Mouse (Mus musculus): Measurements from ENCODE around the gene Sclt1. TPM values are rescaled to one million over a fixed set of nuclear protein-coding genes. Genes with fewer than 3 reads are reported as not detected.
A peak's percentile ranks its signal among the peaks of the same experiment; 100 is the strongest.

The Sclt1 gene
- polyA plus RNA-seq, 1 experiment from 2014 or later = 21.0 TPM

DNA sequence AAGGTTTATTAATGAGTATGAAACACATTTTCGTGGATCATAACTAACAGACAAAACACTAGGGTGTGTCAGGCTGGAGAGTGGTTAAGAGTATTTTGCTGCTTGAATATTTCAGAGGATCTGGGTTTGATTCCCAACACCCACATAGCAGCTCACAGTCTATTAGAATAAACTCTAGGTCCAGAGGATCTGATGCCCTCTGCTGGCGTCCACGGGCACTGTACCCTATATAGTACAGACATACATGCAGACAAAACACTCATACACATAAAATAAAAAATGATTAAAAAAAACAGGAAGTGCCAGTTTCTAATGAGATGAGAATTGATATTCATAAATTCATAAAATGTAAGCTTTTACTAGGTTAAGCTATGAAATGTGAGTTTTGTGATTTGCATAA, 130.1 kb downstream of the Sclt1 start:
- H3K27me3 ChIP-seq (ENCODE audit: insufficient read depth, low read length) = no peaks in the 10 kb centered on the region
- WGBS = 95% methylated on average over 3 of the region's 3 CpGs
- H3K4me2 ChIP-seq (ENCODE audit: low read length) = no peak overlapping the region
- peaks cover 35% of the 10 kb centered on the region for H3K36me3 ChIP-seq (ENCODE audit: insufficient read depth, low read length)
- H3K4me1 ChIP-seq (replicated peaks; ENCODE audit: insufficient read depth, low read length) = no peaks in the 10 kb centered on the region
- ATAC-seq (replicated peaks; ENCODE audit: low FRiP score, low read depth) (no peak), DNase-seq (ENCODE audit: low spot score) (no peak)
- no peaks in the 10 kb centered on the region for H3K9me3 ChIP-seq (replicated peaks; ENCODE audit: low read length)
- H3K4me3 ChIP-seq (replicated peaks; ENCODE audit: low read depth, low read length) = no peak overlapping the region
- TF ChIP-seq CTCF (IDR thresholded peaks at IDR 0.05; ENCODE audit: low read depth) = peak; percentile 51; the same call in 1 of the 2 replicates
- no peak overlapping the region for H3K27ac ChIP-seq
- no peak overlapping the region for H3K9ac ChIP-seq (ENCODE audit: low read depth, low read length)

DNA sequence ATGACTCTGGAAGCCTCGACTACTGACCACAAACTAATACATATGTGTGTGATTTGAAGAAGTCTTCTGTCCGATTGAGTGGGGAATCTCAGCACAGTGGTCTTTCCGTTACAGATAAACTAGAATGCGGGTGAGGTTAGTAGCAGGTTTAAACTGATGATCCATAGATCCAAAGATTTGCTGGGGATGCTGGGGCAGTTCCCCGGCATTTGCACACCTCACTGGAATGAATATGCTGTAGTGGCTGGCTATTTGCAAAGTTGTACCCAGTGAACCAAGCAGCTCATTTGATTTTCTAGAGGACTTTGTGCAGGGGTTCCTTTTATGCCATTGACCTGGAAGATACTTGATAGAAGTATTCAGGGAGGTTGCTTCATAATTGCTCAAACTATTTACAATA, 133.2 kb downstream of the Sclt1 start:
- no peak for ATAC-seq (replicated peaks; ENCODE audit: low FRiP score, low read depth)
- no peak for TF ChIP-seq CTCF (IDR thresholded peaks at IDR 0.05; ENCODE audit: low read depth)
- 90% methylated on average over 5 of the region's 5 CpGs for WGBS
- Histone ChIP-seq H3K4me1 (replicated peaks; ENCODE audit: insufficient read depth, low read length) (no peaks in the 10 kb centered on the region), H3K4me3 (replicated peaks; ENCODE audit: low read depth, low read length) (no peak overlapping the region), H3K27ac (no peak overlapping the region), H3K9me3 (replicated peaks; ENCODE audit: low read length) (no peaks in the 10 kb centered on the region), H3K27me3 (ENCODE audit: insufficient read depth, low read length) (no peaks in the 10 kb centered on the region), H3K36me3 (ENCODE audit: insufficient read depth, low read length) (peaks cover 43% of the 10 kb centered on the region), H3K9ac (ENCODE audit: low read depth, low read length) (no peak overlapping the region), H3K4me2 (ENCODE audit: low read length) (no peak overlapping the region)
- DNase-seq (ENCODE audit: low spot score) = no peak

DNA sequence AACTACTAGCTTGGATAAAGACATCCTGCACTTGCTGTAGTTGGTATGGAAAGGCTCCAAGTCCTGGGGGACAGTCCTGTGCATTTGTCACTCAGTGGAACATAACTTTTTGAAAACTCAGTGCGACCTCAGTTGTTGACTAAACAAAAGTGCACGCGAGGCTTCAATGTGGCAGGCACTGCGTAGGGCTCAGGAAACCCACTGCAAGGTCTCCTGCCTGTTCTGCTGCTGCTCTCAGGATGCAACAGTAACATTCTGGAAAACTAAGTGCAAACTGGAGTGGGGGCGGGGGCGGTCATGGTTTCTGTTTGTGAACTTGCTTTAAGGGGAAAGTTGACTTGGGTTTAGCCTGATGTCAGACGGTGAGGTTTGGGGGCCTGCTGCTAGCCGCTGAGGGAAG, 134.8 kb downstream of the Sclt1 start:
- 73% methylated on average over 8 of the region's 8 CpGs for WGBS
- H3K4me3 ChIP-seq (replicated peaks; ENCODE audit: low read depth, low read length) = no peak overlapping the region
- no peaks in the 10 kb centered on the region for H3K27me3 ChIP-seq (ENCODE audit: insufficient read depth, low read length)
- no peaks in the 10 kb centered on the region for H3K9me3 ChIP-seq (replicated peaks; ENCODE audit: low read length)
- H3K4me2 ChIP-seq (ENCODE audit: low read length) = no peak overlapping the region
- peaks cover 32% of the 10 kb centered on the region; the same call in 1 of the 2 replicates for H3K36me3 ChIP-seq (ENCODE audit: insufficient read depth, low read length)
- no peak overlapping the region for H3K27ac ChIP-seq
- ATAC-seq (replicated peaks; ENCODE audit: low FRiP score, low read depth) (no peak), DNase-seq (ENCODE audit: low spot score) (no peak)
- no peaks in the 10 kb centered on the region for H3K4me1 ChIP-seq (replicated peaks; ENCODE audit: insufficient read depth, low read length)
- H3K9ac ChIP-seq (ENCODE audit: low read depth, low read length) = no peak overlapping the region
- no peak for TF ChIP-seq CTCF (IDR thresholded peaks at IDR 0.05; ENCODE audit: low read depth)

DNA sequence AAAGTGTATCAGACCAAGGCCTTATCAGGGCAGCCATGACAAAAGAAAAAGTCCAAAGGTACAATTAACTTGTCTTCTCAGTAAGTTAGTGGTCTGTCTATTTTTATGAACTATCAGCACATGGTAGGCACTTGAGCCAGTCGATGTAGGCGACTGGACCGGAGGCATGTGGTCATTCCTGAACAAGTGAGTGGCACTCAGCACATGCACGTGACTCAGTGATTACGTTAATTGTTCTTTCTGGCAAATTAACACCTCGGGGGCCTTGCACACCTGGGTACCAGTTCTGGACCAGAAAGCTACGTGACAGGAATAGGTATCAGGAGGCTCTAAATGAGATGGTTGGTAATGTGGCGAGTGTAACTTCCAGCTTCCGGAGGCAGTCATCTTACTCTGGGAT, 135.3 kb downstream of the Sclt1 start:
- Histone ChIP-seq H3K9me3 (replicated peaks; ENCODE audit: low read length) (no peaks in the 10 kb centered on the region), H3K4me2 (ENCODE audit: low read length) (no peak overlapping the region), H3K36me3 (ENCODE audit: insufficient read depth, low read length) (peaks cover 30% of the 10 kb centered on the region; the same call in 1 of the 2 replicates), H3K4me3 (replicated peaks; ENCODE audit: low read depth, low read length) (no peak overlapping the region), H3K9ac (ENCODE audit: low read depth, low read length) (no peak overlapping the region), H3K4me1 (replicated peaks; ENCODE audit: insufficient read depth, low read length) (no peaks in the 10 kb centered on the region), H3K27ac (no peak overlapping the region), H3K27me3 (ENCODE audit: insufficient read depth, low read length) (no peaks in the 10 kb centered on the region)
- no peak for DNase-seq (ENCODE audit: low spot score)
- TF ChIP-seq CTCF (IDR thresholded peaks at IDR 0.05; ENCODE audit: low read depth) = no peak
- no peak for ATAC-seq (replicated peaks; ENCODE audit: low FRiP score, low read depth)
- WGBS = 79% methylated on average over 9 of the region's 9 CpGs

DNA sequence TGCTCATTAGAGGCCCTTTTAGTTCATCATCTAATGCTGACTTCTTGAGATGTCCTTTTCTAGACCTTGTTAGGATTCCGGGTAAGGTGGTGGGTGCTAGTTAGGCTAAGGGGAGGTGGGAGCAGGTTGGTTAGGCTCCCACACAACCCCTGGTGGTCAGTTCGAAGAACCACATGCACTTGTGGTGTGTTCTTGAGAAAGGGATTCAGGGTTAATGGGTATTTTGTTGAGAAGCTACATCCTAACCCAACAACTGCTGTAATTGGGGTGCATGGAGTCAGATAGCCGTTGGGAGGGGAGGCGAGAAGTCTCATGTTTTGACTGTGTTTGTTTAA, 136.0 kb downstream of the Sclt1 start:
- Histone ChIP-seq H3K36me3 (ENCODE audit: insufficient read depth, low read length) (peaks cover 27% of the 10 kb centered on the region; the same call in 1 of the 2 replicates), H3K4me3 (replicated peaks; ENCODE audit: low read depth, low read length) (no peak overlapping the region), H3K9me3 (replicated peaks; ENCODE audit: low read length) (no peaks in the 10 kb centered on the region), H3K27ac (no peak overlapping the region), H3K4me1 (replicated peaks; ENCODE audit: insufficient read depth, low read length) (no peaks in the 10 kb centered on the region), H3K27me3 (ENCODE audit: insufficient read depth, low read length) (no peaks in the 10 kb centered on the region), H3K4me2 (ENCODE audit: low read length) (no peak overlapping the region), H3K9ac (ENCODE audit: low read depth, low read length) (no peak overlapping the region)
- ATAC-seq (replicated peaks; ENCODE audit: low FRiP score, low read depth) (peak; percentile 27; the same call in 1 of the 2 replicates), DNase-seq (ENCODE audit: low spot score) (no peak)
- 76% methylated on average over 4 of the region's 4 CpGs for WGBS
- TF ChIP-seq CTCF (IDR thresholded peaks at IDR 0.05; ENCODE audit: low read depth) = peak; percentile 46; the same call in 1 of the 2 replicates

DNA sequence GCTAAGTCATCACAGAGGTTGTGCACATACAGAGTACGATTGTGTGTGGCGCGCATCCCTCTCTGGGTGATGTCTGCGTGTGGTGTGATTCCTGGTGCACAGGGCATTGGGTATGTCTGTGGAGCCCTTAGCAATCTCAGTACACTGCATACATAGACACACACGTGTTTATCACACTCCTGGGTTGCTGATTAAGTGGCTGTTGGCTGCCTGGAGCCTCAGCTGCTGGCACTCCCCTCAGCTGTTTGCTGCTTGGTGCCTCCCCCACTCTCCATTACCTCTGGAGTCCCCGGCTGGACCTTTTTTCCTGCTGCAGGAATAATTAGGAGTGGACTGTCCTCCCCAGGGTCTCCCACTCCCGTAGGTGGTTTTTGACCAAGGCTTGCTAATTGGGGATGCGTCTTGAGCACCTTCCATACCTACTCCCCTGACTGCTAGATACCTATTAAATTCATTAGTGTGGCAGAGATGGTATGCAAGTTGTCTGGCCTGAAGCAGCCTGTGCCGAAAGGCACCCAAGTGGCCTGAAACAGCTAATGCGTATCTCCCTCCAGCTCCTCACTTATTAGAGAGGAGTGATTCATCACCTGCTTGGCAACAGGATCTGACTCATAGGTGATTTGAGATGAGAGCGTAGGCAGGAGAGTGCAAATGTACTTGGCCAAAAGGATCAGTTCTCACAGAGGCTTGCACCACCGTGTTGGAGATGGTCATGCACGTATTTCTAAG, 136.5 kb downstream of the Sclt1 start:
- H3K36me3 ChIP-seq (ENCODE audit: insufficient read depth, low read length) = peaks cover 26% of the 10 kb centered on the region; the same call in 1 of the 2 replicates
- no peak overlapping the region for H3K9ac ChIP-seq (ENCODE audit: low read depth, low read length)
- no peak overlapping the region for H3K27ac ChIP-seq
- H3K9me3 ChIP-seq (replicated peaks; ENCODE audit: low read length) = no peaks in the 10 kb centered on the region
- TF ChIP-seq CTCF (IDR thresholded peaks at IDR 0.05; ENCODE audit: low read depth) = no peak
- no peak overlapping the region for H3K4me2 ChIP-seq (ENCODE audit: low read length)
- 71% methylated on average over 13 of the region's 13 CpGs for WGBS
- no peaks in the 10 kb centered on the region for H3K4me1 ChIP-seq (replicated peaks; ENCODE audit: insufficient read depth, low read length)
- no peaks in the 10 kb centered on the region for H3K27me3 ChIP-seq (ENCODE audit: insufficient read depth, low read length)
- DNase-seq (ENCODE audit: low spot score) (peak; percentile 48), ATAC-seq (replicated peaks; ENCODE audit: low FRiP score, low read depth) (peak; percentile 49)
- no peak overlapping the region for H3K4me3 ChIP-seq (replicated peaks; ENCODE audit: low read depth, low read length)

All from kidney, postnatal 0 days (tissue).